Mouse (Mus musculus) embryonic stem cell, embryonic (primary cell): ENCODE results near the gene Lrrc31.

Experiments used
- CTCF ChIA-PET, 4 experiments: fragments of 300-600 bp in 2 of 4; fragments of 350-600 bp in 2 of 4; sonication (Branson Sonifier 250); formaldehyde crosslinking; loops; one replicate each; lab custom pipeline; 2022; ENCODE audit warnings: inconsistent platforms in 2 of 4; lab: Charles Lee
- POLR2A ChIA-PET, 4 experiments: fragments of 300-600 bp in 2 of 4; fragments of 350-600 bp in 2 of 4; sonication (Branson Sonifier 250); formaldehyde crosslinking; loops; one replicate each; lab custom pipeline; 2022; ENCODE audit warnings: antibody characterized with exemption in 4 of 4, inconsistent platforms in 1 of 4; lab: Charles Lee

Gene Lrrc31

GRCm38 (mm10) chr3:30644207-30644606 lies 55.4 kb downstream of the Lrrc31 start, which contains the start of gene Lrriq4:
Gene Lrriq4 (plus strand): TSS chr3:30644507.
- ChIA-PET CTCF (interaction anchor here in 1 of 4 experiments (1.2 kb wide), 1 partner anchor 10 kb away, joined by 3 read pairs; no protein-coding TSS in a partner anchor), POLR2A (interaction anchor here in 3 of 4 experiments (0.6 to 7.5 kb wide), 12 partner anchors 10 to 150 kb away, joined by 3 to 80 read pairs (median 4); no protein-coding TSS in a partner anchor)

DNA sequence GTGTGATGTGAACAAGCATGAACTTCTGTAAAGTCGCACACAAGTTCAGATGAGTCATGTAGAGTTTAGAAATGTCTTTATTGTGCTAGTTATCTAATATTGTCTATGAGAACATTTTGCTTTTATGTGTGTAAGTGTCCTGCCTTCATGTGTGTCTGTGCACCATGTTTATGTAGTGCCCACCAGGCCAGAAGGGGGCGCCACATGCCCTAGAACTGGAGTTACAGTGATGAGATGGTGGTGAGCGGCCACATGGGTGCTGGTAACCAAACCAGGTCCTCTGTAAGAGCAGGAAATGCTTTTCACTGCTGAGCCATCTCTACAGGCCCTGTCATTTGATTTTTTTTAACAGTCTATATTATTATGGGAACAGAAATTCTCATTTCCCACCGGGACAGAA lies 64.0 kb downstream of the Lrrc31 start:
- CTCF ChIA-PET = interaction anchor here in 2 of 4 experiments (1.2 to 4.8 kb wide), 2 partner anchors 89 kb away, joined by 3 to 24 read pairs; no protein-coding TSS in a partner anchor
- POLR2A ChIA-PET = interaction anchor here in 3 of 4 experiments (1.1 to 2.3 kb wide), 7 partner anchors 11 to 87 kb away, joined by 3 to 19 read pairs (median 6); partner anchors contain the start of gene Lrrc34 (in 3 of the 3)

DNA sequence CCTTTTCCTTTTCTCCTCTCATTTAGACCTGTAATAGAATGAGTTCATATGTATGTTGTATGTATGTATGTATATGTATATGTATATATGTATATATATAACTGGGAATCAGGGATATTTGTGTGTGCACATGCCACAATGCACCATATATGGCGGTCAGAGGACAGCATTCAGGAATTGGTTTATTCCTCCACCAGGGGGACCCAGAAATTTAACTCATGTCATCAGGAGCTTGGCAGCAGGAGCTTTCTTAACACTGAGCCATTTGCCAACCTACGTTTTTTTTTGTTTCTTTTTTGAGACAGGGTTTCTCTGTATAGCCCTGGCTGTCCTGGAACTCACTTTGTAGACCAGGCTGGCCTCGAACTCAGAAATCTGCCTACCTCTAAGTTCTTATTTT lies 66.0 kb downstream of the Lrrc31 start:
- CTCF ChIA-PET = interaction anchor here in 3 of 4 experiments (0.6 to 4.8 kb wide), 14 partner anchors 11 to 312 kb away, joined by 3 to 24 read pairs (median 4); partner anchors contain the start of gene Lrrc34 (in 2 of the 3)
- POLR2A ChIA-PET = interaction anchor here (0.6 to 4.6 kb wide), 16 partner anchors 10 to 92 kb away, joined by 3 to 28 read pairs (median 5); partner anchors contain the start of genes Lrrc34 (in 3 of the 4) and Lrriq4 (in 2 of the 4)
